Mouse (Mus musculus) forebrain, embryonic 12.5 days (tissue): ENCODE data around the gene Exosc7. TPM values are rescaled to one million over a fixed set of nuclear protein-coding genes. Genes with fewer than 3 reads are reported as not detected.

Experiments used
- ATAC-seq: fragments of 200-750 bp; cut with Nextera tagmentation; 2 replicates; pipeline ENCODE4 v1.8.0; 2017; ENCODE audit warnings: moderate TSS enrichment; ENCODE audit not compliant: low FRiP score
- H3K27ac ChIP-seq: fragments of 300-500 bp; sonication (generic); 2 replicates; pipeline ENCODE4 v1.5.1; 2016; ENCODE audit warnings: mild to moderate bottlenecking
- H3K27me3 ChIP-seq: fragments of 300-500 bp; sonication (generic); 2 replicates; pipeline ENCODE4 v1.6.1; 2016; ENCODE audit warnings: mild to moderate bottlenecking
- H3K36me3 ChIP-seq: fragments of 300-500 bp; sonication (generic); replicated peaks from 2 replicates; pipeline ENCODE4 v1.6.1; 2016; ENCODE audit warnings: mild to moderate bottlenecking
- H3K4me1 ChIP-seq: fragments of 300-500 bp; sonication (generic); 2 replicates; pipeline ENCODE4 v1.6.1; 2016
- H3K4me2 ChIP-seq: fragments of 300-500 bp; sonication (generic); 2 replicates; pipeline ENCODE4 v1.6.1; 2016; ENCODE audit warnings: mild to moderate bottlenecking, moderate library complexity
- H3K4me3 ChIP-seq: fragments of 300-500 bp; sonication (generic); replicated peaks from 2 replicates; pipeline ENCODE4 v1.5.1; 2016; ENCODE audit warnings: mild to moderate bottlenecking
- H3K9ac ChIP-seq: fragments of 300-500 bp; sonication (generic); 2 replicates; pipeline ENCODE4 v1.6.1; 2016; ENCODE audit warnings: mild to moderate bottlenecking
- H3K9me3 ChIP-seq: fragments of 300-500 bp; sonication (generic); 2 replicates; pipeline ENCODE4 v1.6.1; 2016
- WGBS: fragments of 180-500 bp; shearing (Covaris S2); methylation state at CpG from one replicate; pipeline ENCODE4 v1.1.7; 2016; 5-methylcytosine and 5-hydroxymethylcytosine counted together
- polyA plus RNA-seq: library from polyadenylated mRNA; unstranded; fragments of >200 nt; fragmentation: Nextera tagmentation; extraction: Ambion mirVana; gene quantifications from 2 replicates; pipeline ENCODE4 v1.2.1, GENCODE M21; 2016

Gene Exosc7
- polyA plus RNA-seq, 1 experiment from 2014 or later, result 111 TPM

DNA sequence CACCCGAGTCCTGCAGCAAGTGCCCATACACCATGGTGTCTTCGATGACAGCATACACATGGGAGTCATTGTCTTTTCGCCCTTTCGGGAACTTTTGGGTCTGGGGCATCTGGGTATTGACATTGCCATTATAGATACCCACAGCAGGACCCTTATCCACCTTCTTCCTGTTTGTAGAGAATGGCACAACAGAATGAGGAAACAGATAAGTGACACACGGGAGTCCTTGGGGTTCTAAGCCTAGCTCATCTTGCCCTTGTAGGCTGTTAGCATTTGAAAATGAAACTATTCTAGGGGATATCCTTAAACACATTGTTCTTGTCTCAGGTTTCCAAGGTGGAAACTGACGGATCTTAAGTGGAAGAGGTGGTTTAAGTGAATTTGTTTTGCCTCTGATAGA lies 60.7 kb downstream of the Exosc7 start:
- Histone ChIP-seq H3K4me2 (no peak overlapping the region), H3K36me3 (no peaks in the 10 kb centered on the region), H3K4me1 (peaks cover 8% of the 10 kb centered on the region), H3K27me3 (no peaks in the 10 kb centered on the region), H3K9ac (no peak overlapping the region), H3K9me3 (no peaks in the 10 kb centered on the region), H3K4me3 (no peak overlapping the region), H3K27ac (no peak overlapping the region)
- 86% methylated on average over 6 of the region's 6 CpGs for WGBS
- ATAC-seq, result no peak

DNA sequence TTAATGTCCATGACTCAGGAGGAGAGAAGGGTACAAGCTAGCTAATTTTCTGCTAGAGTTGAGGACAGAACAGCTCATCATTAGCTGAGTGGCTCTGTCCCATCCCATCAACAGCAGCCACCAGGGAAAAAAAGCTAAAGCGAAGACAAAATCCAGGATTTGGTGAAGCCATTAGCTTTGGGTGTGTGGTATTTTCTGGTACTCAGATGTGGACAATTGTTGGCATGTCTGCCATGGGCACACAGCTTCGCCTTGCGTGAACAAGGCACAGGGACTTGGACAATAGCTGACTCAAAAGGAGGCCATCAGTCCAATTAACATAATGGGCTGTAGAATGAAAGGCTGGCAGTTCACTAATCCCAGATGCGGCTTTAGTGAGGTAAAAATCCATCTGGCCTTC lies 61.3 kb downstream of the Exosc7 start:
- Histone ChIP-seq H3K27me3 (no peaks in the 10 kb centered on the region), H3K27ac (no peak overlapping the region), H3K4me1 (peaks cover 8% of the 10 kb centered on the region), H3K9me3 (no peaks in the 10 kb centered on the region), H3K36me3 (no peaks in the 10 kb centered on the region), H3K9ac (no peak overlapping the region), H3K4me3 (no peak overlapping the region), H3K4me2 (no peak overlapping the region)
- no peak for ATAC-seq
- 13% methylated on average over 4 of the region's 4 CpGs for WGBS

DNA sequence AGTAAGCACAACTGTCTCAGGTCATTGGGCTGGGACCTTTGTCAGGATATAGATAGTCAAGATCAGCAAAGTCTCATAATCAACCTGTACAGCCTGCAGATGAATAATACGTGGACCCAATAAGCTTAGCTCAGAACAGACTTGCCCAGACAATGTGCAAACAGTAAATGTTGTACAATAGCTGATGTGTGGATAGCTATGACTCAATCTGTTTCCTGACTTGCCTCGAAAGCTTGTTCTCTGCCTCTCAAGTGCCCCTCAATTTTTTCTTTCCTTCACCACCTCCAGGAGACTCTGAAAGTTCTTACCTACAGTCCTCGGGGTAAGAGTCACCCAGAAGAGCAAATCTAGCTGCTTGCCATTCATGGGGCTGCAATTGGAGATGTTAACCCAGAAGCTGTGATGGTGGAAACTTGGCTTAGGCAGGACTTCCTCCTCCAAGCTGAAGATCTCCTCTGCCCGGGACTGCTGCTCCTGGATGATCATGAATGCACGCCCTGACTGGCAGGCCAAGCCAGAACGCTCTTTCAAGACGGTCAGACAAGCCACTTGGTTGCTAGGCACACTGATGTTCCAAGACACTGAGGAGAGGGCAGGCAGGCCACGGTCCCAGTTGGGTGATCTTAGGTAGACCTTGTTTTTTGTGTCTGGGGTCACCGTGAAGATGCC lies 64.5 kb downstream of the Exosc7 start:
- WGBS, result 85% methylated on average over 9 of the region's 9 CpGs
- Histone ChIP-seq H3K36me3 (no peaks in the 10 kb centered on the region), H3K9me3 (no peaks in the 10 kb centered on the region), H3K4me3 (no peak overlapping the region), H3K4me2 (no peak overlapping the region), H3K27me3 (no peaks in the 10 kb centered on the region), H3K27ac (no peak overlapping the region), H3K4me1 (peaks cover 8% of the 10 kb centered on the region), H3K9ac (no peak overlapping the region)
- ATAC-seq, result no peak

DNA sequence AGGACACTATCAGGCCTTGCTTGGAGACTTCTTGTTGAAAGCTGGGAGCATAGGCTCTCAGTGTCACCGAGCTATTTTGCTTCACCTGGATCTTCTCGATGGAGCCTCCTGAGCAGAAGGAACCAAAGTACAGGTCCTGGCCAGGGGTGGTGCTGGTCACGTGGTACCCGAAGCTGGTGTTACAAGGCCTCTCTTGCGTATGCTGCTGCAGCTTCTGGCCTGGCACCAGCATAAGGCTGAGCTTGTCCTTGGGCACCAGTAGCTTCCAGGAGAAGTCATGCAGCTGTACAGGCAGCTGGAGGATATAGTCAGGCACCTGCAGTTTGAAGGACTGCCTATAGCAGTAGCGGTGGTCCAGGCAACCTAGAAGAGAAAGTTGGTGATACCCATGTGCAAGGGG lies 67.0 kb downstream of the Exosc7 start:
- no peaks in the 10 kb centered on the region for H3K36me3 ChIP-seq
- no peak overlapping the region for H3K9ac ChIP-seq
- no peak for ATAC-seq
- 95% methylated on average over 6 of the region's 6 CpGs for WGBS
- no peak overlapping the region for H3K4me3 ChIP-seq
- no peaks in the 10 kb centered on the region for H3K9me3 ChIP-seq
- no peak overlapping the region for H3K27ac ChIP-seq
- no peak overlapping the region for H3K4me2 ChIP-seq
- H3K27me3 ChIP-seq, result no peaks in the 10 kb centered on the region
- no peaks in the 10 kb centered on the region for H3K4me1 ChIP-seq

DNA sequence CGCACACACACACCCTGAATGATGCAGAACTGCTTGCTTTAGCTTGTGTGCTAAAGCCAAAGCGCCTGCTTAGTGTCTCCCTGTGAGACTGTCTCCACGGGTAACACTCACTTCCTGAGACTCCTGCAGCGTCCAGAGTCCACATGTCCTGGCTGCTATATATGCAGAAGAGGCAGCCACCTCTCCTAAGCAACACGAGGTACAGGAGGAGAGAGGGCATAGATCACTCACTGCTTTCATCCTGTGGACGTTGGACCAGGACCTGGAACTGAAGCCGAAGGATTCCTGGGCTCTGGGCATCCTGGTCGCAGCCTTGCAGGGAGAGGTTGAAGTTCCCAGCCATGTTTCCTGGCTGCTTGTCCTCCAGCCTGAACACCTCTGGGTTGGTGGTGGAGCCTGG lies 70.2 kb downstream of the Exosc7 start:
- no peaks in the 10 kb centered on the region for H3K9me3 ChIP-seq
- no peak overlapping the region for H3K27ac ChIP-seq
- H3K4me2 ChIP-seq, result no peak overlapping the region
- H3K36me3 ChIP-seq, result no peaks in the 10 kb centered on the region
- no peaks in the 10 kb centered on the region for H3K27me3 ChIP-seq
- no peak overlapping the region for H3K4me3 ChIP-seq
- no peaks in the 10 kb centered on the region for H3K4me1 ChIP-seq
- WGBS, result 88% methylated on average over 8 of the region's 8 CpGs
- H3K9ac ChIP-seq, result no peak overlapping the region
- no peak for ATAC-seq

DNA sequence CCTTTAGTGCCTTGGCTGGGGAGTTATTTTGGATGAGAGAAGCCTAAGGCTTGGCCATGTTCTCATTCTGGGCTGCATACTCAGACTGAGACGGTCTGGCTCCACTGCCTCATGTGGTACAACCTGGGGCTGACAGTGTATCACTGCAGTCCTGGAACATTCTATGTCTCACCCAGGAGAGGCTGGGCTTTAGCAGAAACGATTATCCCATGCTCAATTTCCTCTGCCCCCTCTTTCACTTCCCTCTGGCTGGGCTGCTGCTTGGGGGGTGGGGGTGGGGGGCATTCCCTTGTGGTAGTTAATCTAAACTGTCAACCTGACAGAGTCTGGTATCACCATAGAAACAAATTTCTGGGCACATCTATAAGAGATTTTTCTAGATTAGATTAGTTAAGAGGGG lies 72.5 kb downstream of the Exosc7 start:
- WGBS, result 69% methylated on average over 2 of the region's 2 CpGs
- no peak overlapping the region for H3K4me2 ChIP-seq
- no peak overlapping the region for H3K27ac ChIP-seq
- H3K9ac ChIP-seq, result no peak overlapping the region
- no peaks in the 10 kb centered on the region for H3K9me3 ChIP-seq
- no peaks in the 10 kb centered on the region for H3K4me1 ChIP-seq
- ATAC-seq, result no peak
- no peaks in the 10 kb centered on the region for H3K36me3 ChIP-seq
- H3K27me3 ChIP-seq, result no peaks in the 10 kb centered on the region
- H3K4me3 ChIP-seq, result no peak overlapping the region

Other genes with a start within 250 kb of the Exosc7 start
- gene Zfp445, start 247.2 kb upstream of the Exosc7 start, polyA plus RNA-seq, result 121 and 122 TPM in 2 replicates
- 5.4 and 5.5 TPM in 2 replicates for gene Zkscan7, start 227.5 kb upstream of the Exosc7 start, polyA plus RNA-seq
- gene Zfp105, start 190.1 kb upstream of the Exosc7 start, polyA plus RNA-seq, result 33.2 and 33.3 TPM in 2 replicates
- 33.1 and 38.3 TPM in 2 replicates for gene 1110059G10Rik, start 162.2 kb upstream of the Exosc7 start, polyA plus RNA-seq
- gene Kif15, start 162.2 kb upstream of the Exosc7 start, polyA plus RNA-seq, result 90.5 and 92.2 TPM in 2 replicates
- 16.6 and 17.8 TPM in 2 replicates for gene Tmem42, start 91.9 kb upstream of the Exosc7 start, polyA plus RNA-seq
- gene Tgm4, start 78.5 kb upstream of the Exosc7 start, polyA plus RNA-seq, result 0.88 and 0.97 TPM in 2 replicates
- 82.2 and 83.4 TPM in 2 replicates for gene Zdhhc3, start within 50 bp of the Exosc7 start, polyA plus RNA-seq
- gene Clec3b, start 37.7 kb downstream of the Exosc7 start, polyA plus RNA-seq, result 0.32 TPM in 1 of 2 replicates, not detected in the other
- 0.73 and 0.77 TPM in 2 replicates for gene Cdcp1, start 102.8 kb downstream of the Exosc7 start, polyA plus RNA-seq
- gene Tmem158, start 147.5 kb downstream of the Exosc7 start, polyA plus RNA-seq, result 10.7 and 12.6 TPM in 2 replicates